Mouse (Mus musculus): ENCODE results near the gene D430041D05Rik. TPM values are rescaled to one million over a fixed set of nuclear protein-coding genes. Genes with fewer than 3 reads are reported as not detected.
"Not testable (repeated sequence)": the region's sequence is repeated elsewhere in the genome, so short reads cannot be mapped to it uniquely, and the experiment has no call there.

The D430041D05Rik gene
- polyA plus RNA-seq, 1 experiment from 2014 or later: 1.1 TPM

DNA sequence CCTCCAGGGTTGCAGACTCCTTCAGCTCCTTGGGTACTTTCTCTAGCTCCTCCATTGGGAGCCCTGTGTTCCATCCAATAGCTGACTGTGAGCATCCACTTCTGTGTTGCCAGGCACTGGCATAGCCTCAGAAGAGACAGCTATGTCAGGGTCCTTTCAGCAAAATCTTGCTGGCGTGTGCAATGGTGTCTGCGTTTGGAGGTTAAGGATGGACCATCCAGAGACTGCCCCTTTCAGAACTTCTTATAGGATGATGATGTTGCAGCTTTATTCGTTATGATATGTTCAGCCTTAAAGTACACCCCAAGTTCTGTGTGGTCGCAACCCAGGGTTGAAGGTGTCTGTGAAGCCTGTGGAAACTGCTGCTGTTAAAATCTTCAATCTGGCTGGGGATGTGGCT is 313.4 kb downstream of the D430041D05Rik start:
- H3K4me3 ChIP-seq (ENCODE audit: low read depth, low read length); H3K36me3 ChIP-seq (replicated peaks; ENCODE audit: control insufficient read depth, insufficient read depth, low read depth, low read length); DNase-seq (ENCODE audit: low spot score); H3K27ac ChIP-seq (replicated peaks; ENCODE audit: low read depth, low read length); H3K27me3 ChIP-seq (ENCODE audit: control insufficient read depth, insufficient read depth, low read length); H3K4me1 ChIP-seq (ENCODE audit: control insufficient read depth, insufficient read depth, low read length); H3K9me3 ChIP-seq (replicated peaks; ENCODE audit: control insufficient read depth, low read length); H3K4me2 ChIP-seq (ENCODE audit: low read depth, low read length); H3K9ac ChIP-seq (replicated peaks; ENCODE audit: low read length); ATAC-seq (replicated peaks; ENCODE audit: insufficient number of reproducible peaks, low FRiP score, low TSS enrichment, low read depth): not testable (repeated sequence)
- WGBS: 94% methylated on average over 4 of the region's 4 CpGs

DNA sequence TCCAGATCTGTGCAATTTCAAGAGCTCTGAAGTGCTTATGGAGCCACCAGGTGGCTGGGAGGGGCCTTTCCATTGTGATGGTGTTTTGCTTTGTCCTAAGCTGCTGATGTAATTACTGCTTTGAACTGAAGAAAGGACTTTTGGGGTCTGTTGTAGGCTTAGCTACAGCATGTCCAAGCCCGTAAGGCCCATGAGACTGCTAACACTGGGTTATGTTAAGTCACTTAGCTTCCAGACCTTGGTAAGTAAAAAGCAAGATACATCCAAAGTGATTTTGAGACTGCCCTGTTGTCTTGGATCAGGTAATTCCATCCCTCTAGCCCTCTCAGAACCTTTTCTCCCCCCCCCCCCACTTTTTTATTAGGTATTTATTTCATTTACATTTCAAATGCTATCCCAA is 314.0 kb downstream of the D430041D05Rik start:
- not testable (repeated sequence) for H3K4me2 ChIP-seq (ENCODE audit: low read depth, low read length)

DNA sequence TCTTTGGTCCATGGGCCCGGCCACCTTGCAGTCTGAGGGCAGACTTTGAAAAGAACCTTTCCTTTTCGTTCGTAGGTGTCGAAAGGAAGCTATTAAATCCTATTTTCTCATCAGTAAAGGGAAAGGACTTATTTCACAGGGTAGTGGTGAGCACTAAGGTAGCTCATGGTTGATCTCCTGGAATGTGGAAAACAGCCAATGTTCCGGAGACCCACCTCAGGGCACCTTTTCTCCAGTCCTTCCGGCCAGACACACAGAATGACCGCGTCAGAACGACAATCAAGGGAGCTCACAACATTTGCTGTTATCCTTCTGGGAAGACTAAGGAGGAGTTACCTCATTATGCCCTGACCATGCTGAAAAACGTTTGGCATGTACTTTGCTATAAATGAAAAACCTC is 314.6 kb downstream of the D430041D05Rik start:
- Histone ChIP-seq H3K27ac (replicated peaks; ENCODE audit: low read depth, low read length) (peak overlapping the region; percentile 38), H3K27me3 (ENCODE audit: control insufficient read depth, insufficient read depth, low read length) (no peaks in the 10 kb centered on the region), H3K4me1 (ENCODE audit: control insufficient read depth, insufficient read depth, low read length) (no peaks in the 10 kb centered on the region), H3K9ac (replicated peaks; ENCODE audit: low read length) (peak overlapping the region; percentile 25), H3K36me3 (replicated peaks; ENCODE audit: control insufficient read depth, insufficient read depth, low read depth, low read length) (no peaks in the 10 kb centered on the region), H3K4me2 (ENCODE audit: low read depth, low read length) (peak overlapping the region; percentile 59), H3K9me3 (replicated peaks; ENCODE audit: control insufficient read depth, low read length) (no peaks in the 10 kb centered on the region), H3K4me3 (ENCODE audit: low read depth, low read length) (peak overlapping the region; percentile 29)
- 41% methylated on average over 10 of the region's 10 CpGs for WGBS
- ATAC-seq (replicated peaks; ENCODE audit: insufficient number of reproducible peaks, low FRiP score, low TSS enrichment, low read depth) (no peak), DNase-seq (ENCODE audit: low spot score) (no peak)

More for the DNA sequence above, 314.0 kb downstream of the D430041D05Rik start:
- not testable (repeated sequence) for H3K27ac ChIP-seq (replicated peaks; ENCODE audit: low read depth, low read length); H3K9me3 ChIP-seq (replicated peaks; ENCODE audit: control insufficient read depth, low read length); H3K9ac ChIP-seq (replicated peaks; ENCODE audit: low read length); H3K27me3 ChIP-seq (ENCODE audit: control insufficient read depth, insufficient read depth, low read length); DNase-seq (ENCODE audit: low spot score); H3K36me3 ChIP-seq (replicated peaks; ENCODE audit: control insufficient read depth, insufficient read depth, low read depth, low read length); H3K4me1 ChIP-seq (ENCODE audit: control insufficient read depth, insufficient read depth, low read length); H3K4me3 ChIP-seq (ENCODE audit: low read depth, low read length); ATAC-seq (replicated peaks; ENCODE audit: insufficient number of reproducible peaks, low FRiP score, low TSS enrichment, low read depth)
- WGBS: 76% methylated on average over 1 of the region's 1 CpGs

DNA sequence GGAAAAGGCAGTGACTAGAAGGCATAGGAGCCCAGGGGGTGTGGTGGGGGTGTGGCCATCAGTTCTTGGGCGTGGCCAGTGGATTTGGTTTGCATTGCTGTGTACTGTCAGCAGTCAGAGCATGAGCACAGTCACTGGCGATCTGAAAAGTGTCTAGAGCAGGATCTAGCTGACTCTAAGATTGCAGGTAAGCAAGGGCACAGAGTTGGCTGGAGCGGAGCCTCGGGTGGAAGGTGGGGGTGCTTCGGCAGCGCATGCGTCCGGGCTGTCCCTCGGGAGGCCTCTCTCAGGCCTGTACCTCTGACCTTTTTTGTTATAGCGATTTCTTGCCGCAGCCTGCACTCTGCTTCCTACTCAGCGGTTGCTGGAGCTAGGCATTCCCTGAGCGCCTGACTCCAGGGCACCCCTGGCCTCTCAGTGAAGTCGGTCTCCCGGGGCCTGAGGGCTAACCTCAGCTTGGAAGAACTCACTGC is 315.0 kb downstream of the D430041D05Rik start, which contains the start of gene Cd59a:
Cd59a (plus strand) TSS at position 61 of the 473 bp plus-strand sequence.
- Histone ChIP-seq H3K36me3 (replicated peaks; ENCODE audit: control insufficient read depth, insufficient read depth, low read depth, low read length) (no peaks in the 10 kb centered on the region), H3K9ac (replicated peaks; ENCODE audit: low read length) (peak within 1 kb of the TSS; percentile 25), H3K4me3 (ENCODE audit: low read depth, low read length) (peak within 1 kb of the TSS; percentile 29), H3K4me1 (ENCODE audit: control insufficient read depth, insufficient read depth, low read length) (no peaks in the 10 kb centered on the region), H3K27ac (replicated peaks; ENCODE audit: low read depth, low read length) (peak within 1 kb of the TSS; percentile 38), H3K4me2 (ENCODE audit: low read depth, low read length) (peak within 1 kb of the TSS; percentile 59), H3K9me3 (replicated peaks; ENCODE audit: control insufficient read depth, low read length) (no peaks in the 10 kb centered on the region), H3K27me3 (ENCODE audit: control insufficient read depth, insufficient read depth, low read length) (no peaks in the 10 kb centered on the region)
- 6% methylated on average over 15 of the region's 15 CpGs for WGBS
- ATAC-seq (replicated peaks; ENCODE audit: insufficient number of reproducible peaks, low FRiP score, low TSS enrichment, low read depth) (peak; percentile 95), DNase-seq (ENCODE audit: low spot score) (peak; percentile 89)

DNA sequence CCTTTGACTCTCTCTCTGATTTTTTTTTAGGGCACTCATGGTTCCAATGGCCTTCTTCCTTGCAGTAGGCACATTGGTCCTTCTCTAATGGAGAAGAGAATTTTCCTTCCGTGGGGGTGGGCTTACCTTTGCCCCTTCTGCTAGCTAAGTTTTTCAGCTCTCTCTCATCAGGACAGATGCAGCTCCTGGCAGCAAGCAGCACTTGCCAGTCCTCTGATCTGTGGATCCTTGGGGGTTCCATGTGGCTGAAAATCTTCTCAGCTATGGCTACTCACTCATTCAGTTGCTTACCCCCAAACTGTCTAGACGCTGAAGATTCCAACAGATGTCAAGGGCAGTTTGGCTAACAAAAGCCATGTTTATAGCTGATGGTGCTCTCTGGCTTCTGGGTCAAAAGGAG is 317.5 kb downstream of the D430041D05Rik start:
- no peaks in the 10 kb centered on the region for H3K36me3 ChIP-seq (replicated peaks; ENCODE audit: control insufficient read depth, insufficient read depth, low read depth, low read length)
- H3K4me3 ChIP-seq (ENCODE audit: low read depth, low read length): no peak overlapping the region
- H3K27ac ChIP-seq (replicated peaks; ENCODE audit: low read depth, low read length): no peak overlapping the region
- no peaks in the 10 kb centered on the region for H3K4me1 ChIP-seq (ENCODE audit: control insufficient read depth, insufficient read depth, low read length)
- H3K4me2 ChIP-seq (ENCODE audit: low read depth, low read length): no peak overlapping the region
- no peak overlapping the region for H3K9ac ChIP-seq (replicated peaks; ENCODE audit: low read length)
- no peak for ATAC-seq (replicated peaks; ENCODE audit: insufficient number of reproducible peaks, low FRiP score, low TSS enrichment, low read depth)
- no peaks in the 10 kb centered on the region for H3K27me3 ChIP-seq (ENCODE audit: control insufficient read depth, insufficient read depth, low read length)
- H3K9me3 ChIP-seq (replicated peaks; ENCODE audit: control insufficient read depth, low read length): no peaks in the 10 kb centered on the region
- WGBS: 76% methylated on average over 2 of the region's 2 CpGs
- DNase-seq (ENCODE audit: low spot score): no peak

MicroRNA genes within 50 kb of the gene (microRNA counts, 519-probe panel; counts per million panel counts)
- not detected for microRNA mmu-miR-1902

Small RNA genes within 50 kb of the gene (microRNA-seq; reads per million reads assigned to microRNA genes)
- not detected for gene Mir1902 (ENCODE audit: borderline number of aligned reads)

Other genes starting within 250 kb of the D430041D05Rik start
- gene Hipk3, start 83.4 kb upstream of the D430041D05Rik start, polyA plus RNA-seq (2014; fragmentation: Nextera tagmentation; extraction: Ambion mirVana): 15.3 and 17.5 TPM in 2 replicates
- 91.7 and 96.7 TPM in 2 replicates for gene Cstf3, start 179.5 kb upstream of the D430041D05Rik start, polyA plus RNA-seq (2014; fragmentation: Nextera tagmentation; extraction: Ambion mirVana)